Mouse (Mus musculus) brain, adult 2 months (tissue): ENCODE results near the gene Ube2f.

Experiments used
- DNase-seq: peaks from one replicate; pipeline ENCODE4 v3.0.0; 2011; ENCODE audit warnings: low read depth, low spot score

Ube2f gene

DNA sequence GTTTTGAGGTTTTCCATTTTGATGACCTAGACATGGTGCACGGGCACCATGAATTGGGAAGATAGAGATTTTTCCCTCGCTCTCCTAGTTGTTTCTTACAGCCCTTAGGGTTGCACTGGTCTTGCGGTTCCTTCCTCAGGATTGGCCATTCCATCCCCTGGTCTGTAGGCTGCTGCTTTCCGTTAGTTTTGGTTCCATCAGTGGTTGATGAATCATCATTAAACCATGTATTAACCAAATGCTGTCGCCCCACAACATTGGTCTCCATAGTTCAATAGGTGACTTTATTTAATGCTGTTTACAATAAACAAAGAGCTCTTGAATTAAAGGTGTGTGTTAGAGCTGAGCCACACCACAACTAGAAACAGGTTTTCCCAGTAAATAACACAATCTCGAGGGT is 12.4 kb upstream of the Ube2f start:
- DNase-seq, result no peak

DNA sequence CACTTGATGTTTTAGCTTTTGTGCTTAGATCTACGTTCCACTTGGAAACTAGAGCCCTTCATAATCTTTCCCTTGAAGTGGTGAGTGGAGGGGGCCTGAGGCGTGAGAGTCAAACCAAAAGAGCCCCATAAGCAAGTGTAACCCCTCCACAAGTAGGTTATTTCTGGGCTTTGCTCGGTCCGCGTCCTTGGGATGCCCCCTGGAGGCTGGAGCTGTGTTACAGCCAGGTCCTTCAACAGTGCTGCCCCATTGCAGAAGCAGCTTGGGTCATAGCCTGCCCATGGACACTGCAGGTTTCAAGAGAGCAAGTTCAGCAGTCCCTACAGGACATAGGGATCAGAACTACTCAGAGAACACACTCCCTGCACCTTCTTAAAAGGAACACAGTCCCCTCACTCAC is 11.0 kb upstream of the Ube2f start:
- DNase-seq, result peak; percentile 52

DNA sequence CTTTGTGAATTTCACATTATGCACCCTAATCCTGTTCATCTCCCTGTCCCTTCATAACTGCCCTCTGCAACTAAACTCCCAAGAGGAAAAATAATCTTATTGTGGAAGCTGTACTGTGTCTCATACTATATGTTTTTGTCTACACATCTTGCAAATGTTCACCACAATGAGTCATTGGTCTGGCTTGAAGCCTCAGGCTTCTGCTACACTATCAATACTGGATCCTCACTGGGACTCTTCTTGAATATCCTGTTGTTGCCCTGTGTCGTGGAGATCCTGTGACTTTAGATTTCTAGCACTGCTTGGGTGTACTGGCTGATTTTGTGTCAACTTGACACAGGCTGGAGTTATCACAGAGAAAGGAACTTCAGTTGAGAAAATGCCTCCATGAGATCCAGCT is 10.3 kb upstream of the Ube2f start:
- no peak for DNase-seq

GRCm38 (mm10) chr1:91240685-91241084 is 9.4 kb upstream of the Ube2f start:
- no peak for DNase-seq

DNA sequence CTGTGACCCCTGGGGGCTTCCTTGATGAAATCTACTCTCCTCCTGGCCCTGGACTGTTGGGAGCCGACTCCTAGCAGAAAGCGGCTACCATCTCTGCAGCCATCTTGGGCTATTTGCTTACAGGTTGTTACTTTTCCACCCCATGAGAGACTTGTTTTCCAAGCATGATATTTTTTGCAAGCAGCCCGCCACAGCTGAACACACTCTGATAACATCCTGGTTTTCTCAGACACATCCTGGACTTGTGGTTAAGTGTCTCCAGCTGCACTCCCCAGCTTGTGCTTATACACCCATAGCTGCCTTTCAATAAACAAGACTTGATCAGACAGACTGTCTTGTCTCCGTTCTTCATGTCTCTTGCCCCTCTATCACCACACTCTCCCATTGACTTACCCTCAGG is 8.9 kb upstream of the Ube2f start:
- no peak for DNase-seq

DNA sequence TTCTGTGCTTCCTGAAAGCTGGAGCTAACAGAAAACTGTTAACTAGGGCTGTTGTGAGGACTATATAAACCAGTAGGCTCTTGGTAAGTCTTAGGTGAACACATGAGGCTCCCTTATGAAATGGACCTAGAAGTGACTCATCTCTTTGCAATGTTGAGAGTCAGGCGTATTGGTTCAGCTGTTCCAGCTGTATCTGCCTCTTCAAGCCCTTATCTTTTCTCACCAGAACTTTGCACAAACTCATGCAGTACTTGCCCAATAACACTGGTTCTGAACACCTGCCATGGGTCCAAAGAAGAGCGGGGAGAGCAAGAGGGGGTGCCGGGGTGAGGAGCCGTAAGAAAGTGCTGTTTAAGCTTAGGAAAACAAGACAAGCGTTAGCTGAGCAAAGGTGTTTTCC is 1.9 kb upstream of the Ube2f start:
- no peak for DNase-seq

GRCm38 (mm10) chr1:91248970-91249369 is 1.1 kb upstream of the Ube2f start:
- DNase-seq, result no peak

- peak; percentile 22 for DNase-seq
Measured at GRCm38 (mm10) chr1:91250415-91251147, 477 bp downstream of the Ube2f start.

DNA sequence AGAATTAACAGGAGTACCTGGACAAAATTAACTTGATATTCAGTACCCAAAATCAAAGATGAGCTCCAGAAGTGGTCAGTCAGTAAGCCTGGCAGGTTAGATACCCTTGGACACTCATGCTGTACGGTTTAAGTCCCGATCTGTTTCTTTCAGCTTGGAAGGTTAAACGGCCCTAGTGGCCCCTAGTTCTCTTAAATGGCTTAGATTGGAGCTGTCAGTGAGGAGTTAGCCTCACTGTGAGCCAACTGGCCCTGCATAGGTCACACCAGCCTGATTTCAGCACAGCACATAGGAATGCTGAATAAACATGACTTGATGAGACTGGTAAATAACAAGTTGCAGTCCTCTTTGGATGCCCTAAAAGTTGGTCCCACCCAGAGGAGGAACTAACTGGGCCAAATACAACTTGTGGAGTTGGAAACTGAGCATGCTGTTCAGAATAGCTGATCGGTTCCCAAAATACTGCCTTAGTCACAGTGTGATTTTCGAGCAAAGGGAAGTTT is 1.1 kb downstream of the Ube2f start:
- DNase-seq, result peak; percentile 24

GRCm38 (mm10) chr1:91251927-91252326 is 1.8 kb downstream of the Ube2f start:
- DNase-seq, result peak; percentile 16

GRCm38 (mm10) chr1:91257918-91258317 is 7.8 kb downstream of the Ube2f start:
- no peak for DNase-seq

DNA sequence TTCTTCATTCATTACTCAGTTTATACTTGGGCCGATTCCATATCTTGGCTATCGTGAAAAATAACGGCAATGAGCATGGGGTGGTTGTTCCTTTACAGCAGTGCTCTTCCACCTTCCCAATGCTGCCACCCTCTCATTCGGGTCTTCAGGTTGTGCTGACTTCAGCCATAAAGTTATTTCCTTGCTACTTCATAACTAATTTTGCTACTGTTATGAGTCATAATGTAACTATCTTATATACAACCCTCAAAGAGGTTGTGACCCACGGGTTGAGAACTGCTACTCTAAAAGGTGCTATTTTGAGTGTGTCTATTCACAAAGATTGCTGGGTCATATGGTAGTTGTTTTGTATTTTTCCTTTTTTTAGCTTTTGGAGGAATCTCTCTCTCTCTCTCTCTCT is 9.7 kb downstream of the Ube2f start:
- DNase-seq, result no peak

DNA sequence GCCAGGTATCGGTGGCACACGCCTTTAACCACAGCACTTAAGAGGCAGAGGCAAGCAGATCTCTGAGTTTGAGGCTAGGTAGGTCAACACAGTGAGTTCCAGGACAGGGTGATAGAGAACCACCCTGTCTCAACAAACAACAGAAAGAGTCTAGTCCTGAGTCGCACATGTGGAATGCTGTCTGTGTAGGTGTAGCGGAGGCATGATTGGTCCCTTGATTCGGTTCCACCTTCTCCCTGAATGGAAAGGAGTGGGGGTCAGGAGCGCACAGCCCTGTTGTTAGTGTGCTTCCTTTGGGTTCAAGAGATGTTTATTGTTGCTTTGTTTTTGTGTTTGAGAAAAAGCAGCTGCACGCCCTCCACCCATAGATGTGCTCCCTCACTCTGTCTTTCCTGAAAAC is 12.4 kb downstream of the Ube2f start:
- no peak for DNase-seq

DNA sequence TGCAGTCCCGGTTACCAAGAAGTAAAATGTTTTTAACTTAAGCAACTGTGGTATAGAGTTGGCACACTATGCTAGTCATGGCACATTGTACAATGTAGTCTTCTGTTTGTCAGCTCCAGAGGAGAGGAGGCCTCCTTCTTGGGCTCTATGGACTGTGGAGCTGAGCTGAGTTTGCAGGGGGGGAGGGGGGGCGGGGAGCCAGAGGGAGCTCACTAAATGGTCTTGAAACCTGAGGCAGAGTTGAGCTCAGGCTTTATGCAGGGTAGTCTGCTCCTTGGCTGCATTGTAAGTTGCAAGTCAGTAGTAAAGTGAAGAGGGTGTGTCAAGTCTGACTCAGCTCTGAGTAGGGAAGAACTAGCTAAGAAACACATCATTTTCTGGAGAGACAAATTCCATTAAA is 22.2 kb downstream of the Ube2f start:
- peak; percentile 48 for DNase-seq

- peak; percentile 54 for DNase-seq
Measured at GRCm38 (mm10) chr1:91276581-91276980, 26.5 kb downstream of the Ube2f start.

DNA sequence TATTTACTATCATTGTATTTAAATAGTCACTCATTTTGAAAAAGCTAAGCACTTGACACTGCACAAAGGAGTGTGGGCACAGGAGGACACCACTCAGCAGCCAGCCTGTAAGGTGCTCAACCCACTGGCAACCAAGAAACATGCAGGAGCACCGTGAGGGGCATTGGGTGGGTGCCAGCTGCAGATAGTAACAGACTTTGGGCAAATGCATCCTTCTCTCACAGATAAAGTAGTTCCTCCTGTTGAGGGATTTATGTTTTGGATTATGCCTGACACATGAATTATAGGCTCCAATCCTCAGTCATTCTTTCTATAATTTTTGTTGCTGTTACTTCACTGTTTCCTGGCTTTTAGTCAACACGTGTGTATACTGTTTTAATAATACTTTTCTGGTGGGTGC is 27.4 kb downstream of the Ube2f start:
- no peak for DNase-seq

DNA sequence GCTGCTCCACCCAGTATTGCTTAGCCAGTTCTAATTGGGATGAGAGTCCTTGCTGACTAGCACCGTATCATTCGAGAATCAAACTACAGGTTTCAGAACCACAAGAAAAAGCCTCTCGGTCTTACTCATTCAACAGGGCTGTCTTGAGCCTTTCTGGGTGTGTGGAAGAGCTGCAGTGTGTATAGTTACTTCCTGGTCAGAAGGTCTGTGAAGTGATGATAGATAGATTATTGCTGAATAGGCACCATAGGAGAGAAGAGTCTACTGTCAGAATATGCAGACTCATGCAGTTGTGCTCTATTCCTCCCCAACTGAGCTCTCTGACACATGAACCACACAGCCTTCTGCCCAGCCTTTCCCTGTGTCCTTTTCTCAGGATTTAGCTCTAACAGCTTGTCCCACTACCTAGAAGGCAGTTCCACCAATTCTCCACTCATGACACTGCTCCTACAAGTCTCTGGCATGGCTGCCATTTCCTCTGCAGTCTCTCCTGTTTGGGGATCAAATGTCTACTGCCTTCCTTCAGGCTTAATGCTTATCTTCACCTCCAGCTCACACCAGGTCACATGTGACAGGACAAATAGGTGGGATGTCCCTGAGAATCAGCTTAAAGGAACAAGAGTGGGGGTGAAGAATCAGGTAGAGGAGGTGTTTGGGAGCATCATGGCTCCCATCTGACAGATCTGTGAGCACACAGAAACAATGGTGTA is 28.5 kb downstream of the Ube2f start:
- DNase-seq, result no peak

GRCm38 (mm10) chr1:91279126-91279525 is 29.0 kb downstream of the Ube2f start:
- DNase-seq, result no peak

- no peak for DNase-seq
Measured at GRCm38 (mm10) chr1:91282582-91282981, 32.5 kb downstream of the Ube2f start.

DNA sequence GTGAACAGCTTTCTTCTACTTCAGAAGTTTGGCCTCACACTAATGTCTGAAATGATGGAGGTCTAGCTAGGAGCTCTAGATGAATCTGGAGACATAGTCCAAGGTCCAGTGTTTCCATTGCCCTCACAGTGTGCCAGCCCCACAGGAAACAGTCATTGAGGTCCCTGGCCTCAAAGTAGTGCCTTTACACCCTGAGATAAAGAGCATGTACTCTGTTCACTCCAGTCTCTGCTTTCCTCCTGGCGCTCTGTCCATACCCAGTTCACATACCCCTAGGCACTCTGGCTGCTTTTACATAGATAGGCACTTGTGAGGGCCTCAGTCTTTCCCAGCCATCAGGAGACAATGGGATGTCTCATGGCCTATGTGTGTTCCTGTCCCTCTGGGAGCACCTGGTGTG is 39.3 kb downstream of the Ube2f start:
- no peak for DNase-seq

- DNase-seq, result no peak
Measured at GRCm38 (mm10) chr1:91292101-91292825, 42.2 kb downstream of the Ube2f start.

- DNase-seq, result no peak
Measured at GRCm38 (mm10) chr1:91295544-91295943, 45.4 kb downstream of the Ube2f start.
